17 mouse cellular contexts compared by ENCODE assay signal in genomic region chr13:95649941-95650340, GRCm38 (mm10).
"Had no signal": no experiment of that assay in that cellular context is flagged by ENCODE, and none has a peak within 500 bp of the region (broad histone marks: within the 10 kb centered on the region; RNA-seq: fewer than 3 reads in every experiment).

No protein-coding gene starts in this region.

- H3K9me3 ChIP-seq: lung, embryonic 15.5 days; megakaryocyte, embryonic 14.5 days; midbrain, embryonic 13.5 days; midbrain, embryonic 15.5 days; neural tube, embryonic 12.5 days; stomach, embryonic 15.5 days had no signal

- H3K36me3 ChIP-seq: lung, embryonic 15.5 days; midbrain, embryonic 15.5 days; neural tube, embryonic 12.5 days; stomach, embryonic 15.5 days had no signal

- H3K27me3 ChIP-seq: lung, embryonic 15.5 days; midbrain, embryonic 13.5 days; midbrain, embryonic 15.5 days; neural tube, embryonic 12.5 days; stomach, embryonic 15.5 days had no signal

- H3K27ac ChIP-seq: lung, embryonic 15.5 days; macrophage; midbrain, embryonic 13.5 days; midbrain, embryonic 15.5 days; neural tube, embryonic 12.5 days; stomach, embryonic 15.5 days; stomach, postnatal 0 days had no signal

- H3K4me2 ChIP-seq: lung, embryonic 15.5 days; midbrain, embryonic 11.5 days; midbrain, embryonic 13.5 days; midbrain, embryonic 15.5 days; neural tube, embryonic 12.5 days; stomach, embryonic 15.5 days had no signal

- H3K4me1 ChIP-seq: lung, embryonic 15.5 days; midbrain, embryonic 13.5 days; midbrain, embryonic 15.5 days; stomach, embryonic 15.5 days had no signal

- ATAC-seq: lung, postnatal 0 days; midbrain, embryonic 13.5 days; midbrain, embryonic 15.5 days had no signal

- DNase-seq: lung, adult 2 months; lung, postnatal 14 days; lung, postnatal 36 days; right cerebral cortex, postnatal 14 days; thymus, adult 2 months; thymus, postnatal 14 days; thymus, postnatal 36 days had no signal

- H3K4me3 ChIP-seq: lung, embryonic 15.5 days; megakaryocyte, embryonic 14.5 days; midbrain, embryonic 13.5 days; midbrain, embryonic 15.5 days; neural tube, embryonic 12.5 days; stomach, embryonic 15.5 days had no signal

- H3K9ac ChIP-seq: lung, embryonic 15.5 days; midbrain, embryonic 13.5 days; midbrain, embryonic 15.5 days; neural tube, embryonic 12.5 days; stomach, embryonic 15.5 days had no signal
